Mouse (Mus musculus) layer of hippocampus, adult 8-10 months (tissue): ENCODE measurements around the gene Hoxc5. TPM values are rescaled to one million over a fixed set of nuclear protein-coding genes. Genes with fewer than 3 reads are reported as not detected.

Experiments used
- DNase-seq, 2 experiments: peaks; one replicate each; pipeline ENCODE4 v3.0.0; 2022; ENCODE audit warnings: low spot score in 2 of 2
- total RNA-seq, 4 experiments: library from RNA; stranded (reverse); gene quantifications; 2 replicates each; pipeline ENCODE4 v1.2.4; 2022

Hoxc5 gene
- not detected for total RNA-seq

DNA sequence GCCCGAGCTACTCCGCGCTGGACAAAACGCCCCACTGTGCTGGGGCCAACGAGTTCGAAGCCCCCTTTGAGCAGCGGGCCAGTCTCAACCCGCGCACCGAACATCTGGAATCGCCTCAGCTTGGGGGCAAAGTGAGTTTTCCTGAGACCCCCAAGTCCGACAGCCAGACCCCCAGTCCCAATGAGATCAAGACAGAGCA is at the start of gene Hoxc5:
TSS of gene Hoxc5 (plus strand) at position 132 of the 199 bp plus-strand sequence.
- DNase-seq = no peak

GRCm38 (mm10) chr15:102917972-102918572 is 49.2 kb upstream of the Hoxc5 start:
- DNase-seq = no peak

- DNase-seq = no peak
Observed at GRCm38 (mm10) chr15:102918611-102919265, 48.5 kb upstream of the Hoxc5 start.

GRCm38 (mm10) chr15:102919336-102920180 is 47.7 kb upstream of the Hoxc5 start:
- DNase-seq = no peak

DNA sequence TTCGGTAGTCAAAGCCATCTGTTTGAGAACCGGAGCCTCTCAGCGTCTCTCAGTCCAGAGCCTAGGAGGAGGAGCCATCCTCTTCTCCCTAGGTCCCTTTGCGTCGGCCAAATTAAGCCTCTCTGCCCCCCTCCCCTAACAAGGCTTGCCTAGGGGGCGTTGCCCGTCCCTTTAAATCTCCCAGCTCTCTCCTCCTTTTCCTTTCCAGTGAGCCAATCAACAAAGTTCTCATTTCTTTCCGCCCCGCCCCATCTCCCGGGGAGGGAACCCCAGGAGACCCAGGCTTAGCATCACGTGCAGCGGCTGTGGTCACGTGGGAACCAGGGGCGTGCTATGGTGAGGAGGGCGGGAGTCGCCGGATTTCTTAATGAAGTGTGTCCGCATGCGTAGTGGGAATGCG is 46.6 kb upstream of the Hoxc5 start:
- no peak for DNase-seq

- no peak for DNase-seq
Observed at GRCm38 (mm10) chr15:102921053-102922011, 45.9 kb upstream of the Hoxc5 start, which contains the start of gene Hoxc13. Hoxc13 (plus strand) TSS chr15:102921103.

DNA sequence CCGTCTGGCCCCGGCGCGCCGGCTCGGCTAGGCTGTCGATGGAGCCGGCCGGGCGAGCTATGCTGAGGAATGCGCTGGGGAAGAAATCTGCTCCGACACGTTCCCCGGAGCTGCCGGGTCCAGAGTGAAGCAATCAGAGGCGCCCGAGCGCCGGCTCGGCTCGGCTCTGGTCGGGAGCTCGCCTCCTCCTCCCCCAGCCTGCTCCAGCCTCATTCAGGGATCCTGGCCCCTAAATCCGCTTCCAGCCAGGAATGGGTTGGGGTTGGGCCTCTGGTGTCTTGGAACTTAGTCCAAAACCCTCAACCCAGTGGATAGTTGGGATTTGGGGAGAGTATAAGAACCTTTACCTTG is 45.3 kb upstream of the Hoxc5 start:
- no peak for DNase-seq

DNA sequence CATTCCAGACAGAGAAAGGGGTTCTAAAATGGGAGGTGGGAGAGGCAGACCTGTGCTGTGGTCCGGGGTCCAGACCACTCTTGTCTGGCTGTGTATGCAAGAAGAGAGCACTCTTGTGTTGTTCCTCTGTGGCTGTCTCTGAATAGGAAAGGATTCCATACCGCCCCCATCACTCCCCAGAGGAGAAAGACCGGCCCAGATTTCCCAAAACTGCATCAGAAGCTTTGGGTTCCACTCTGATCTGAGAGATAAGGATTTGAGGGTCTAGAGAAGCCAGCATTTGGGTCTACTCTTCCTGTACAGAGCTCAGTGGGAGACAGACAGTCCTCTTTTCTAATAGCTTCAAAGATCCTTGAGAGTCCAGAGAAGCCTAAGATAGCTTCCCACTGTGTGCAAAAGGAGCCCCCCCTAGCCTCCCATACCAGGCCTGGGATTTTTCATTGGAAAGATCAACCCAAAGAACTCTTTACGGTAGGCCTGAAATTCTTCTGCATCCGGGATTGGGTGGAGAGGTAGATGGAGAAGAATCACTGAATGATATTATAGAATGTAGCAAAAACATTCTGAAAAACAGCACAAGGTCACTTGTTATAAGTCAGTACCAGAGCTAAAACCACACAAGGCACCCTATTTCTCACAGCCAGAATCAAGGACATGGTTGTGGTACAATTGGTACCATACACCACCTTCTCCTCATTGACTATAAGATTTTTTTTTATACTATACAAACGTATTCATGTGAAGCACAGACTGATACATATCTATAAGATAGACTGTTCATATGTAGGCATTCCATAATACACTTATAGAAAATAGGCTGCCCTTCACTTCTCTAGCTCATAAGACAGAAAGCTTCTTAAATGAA is 44.4 kb upstream of the Hoxc5 start:
- no peak for DNase-seq

- DNase-seq = no peak
Observed at GRCm38 (mm10) chr15:102927032-102927645, 40.1 kb upstream of the Hoxc5 start.

DNA sequence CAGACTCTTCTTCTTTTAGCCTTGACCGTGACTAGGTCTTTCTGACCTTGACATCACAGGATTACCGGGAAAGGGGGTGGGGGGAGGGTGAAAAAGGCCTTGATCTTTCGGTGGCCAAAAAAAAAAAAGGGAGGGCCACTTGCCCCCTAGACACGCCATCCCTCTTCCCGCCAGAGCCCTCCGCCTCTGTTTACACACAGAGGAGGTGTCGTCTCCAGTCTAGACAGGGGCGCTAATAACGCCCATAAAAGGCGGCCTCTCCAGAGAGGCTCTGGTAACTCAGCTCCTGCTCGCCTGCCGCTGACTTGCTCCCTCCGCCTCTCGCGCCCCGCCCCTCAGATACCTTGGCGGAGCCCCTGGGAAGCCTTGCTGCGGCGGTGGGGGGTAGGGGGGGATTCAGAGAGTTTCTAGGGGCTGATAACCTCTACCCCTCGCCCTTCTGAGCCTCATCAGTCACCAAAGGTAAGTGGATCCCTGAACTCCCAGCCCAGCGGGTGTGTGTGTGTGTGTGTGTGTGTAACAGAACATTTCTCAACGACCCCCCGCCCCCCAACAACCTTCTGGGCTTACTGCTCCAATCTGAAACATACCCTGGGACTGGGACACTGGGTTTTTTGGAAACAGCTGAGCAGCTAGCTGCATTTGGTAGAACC is 35.4 kb upstream of the Hoxc5 start:
- DNase-seq = no peak

GRCm38 (mm10) chr15:102934438-102934837 is 32.8 kb upstream of the Hoxc5 start:
- no peak for DNase-seq

GRCm38 (mm10) chr15:102934897-102935296 is 32.3 kb upstream of the Hoxc5 start:
- DNase-seq = no peak

DNA sequence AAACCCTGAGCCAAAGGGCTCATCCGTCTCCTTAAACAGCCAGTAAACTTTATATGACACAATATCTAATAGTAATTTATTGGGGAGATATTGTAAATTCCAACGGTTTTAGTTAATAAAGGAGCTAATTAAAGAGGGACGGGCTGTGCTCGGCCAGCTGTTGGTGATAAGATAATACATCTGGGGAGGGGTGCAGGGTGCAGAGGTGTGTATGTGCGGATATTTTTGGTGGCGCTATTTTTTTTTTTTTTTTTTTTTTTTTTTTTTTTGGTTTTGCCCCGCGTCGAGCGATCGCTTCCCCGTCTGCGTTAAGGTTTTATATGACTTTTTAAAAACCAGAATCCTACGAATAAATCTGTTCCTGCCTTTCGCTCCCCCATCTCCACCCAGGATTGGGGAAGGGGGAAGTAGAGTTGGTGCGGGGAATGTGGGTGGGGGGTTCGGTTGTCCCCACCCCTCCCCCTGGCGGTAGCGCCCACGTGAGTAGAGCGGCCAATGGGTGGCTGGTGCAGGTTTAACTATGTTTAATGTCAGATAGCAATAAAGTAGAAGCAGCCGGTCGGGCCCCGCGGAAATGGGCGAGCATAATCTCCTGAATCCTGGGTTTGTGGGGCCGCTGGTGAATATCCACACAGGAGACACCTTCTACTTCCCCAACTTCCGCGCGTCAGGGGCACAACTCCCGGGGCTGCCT is 30.8 kb upstream of the Hoxc5 start, which contains the start of gene Hoxc12:
TSS of gene Hoxc12 (plus strand) at position 479 of the 694 bp plus-strand sequence.
- DNase-seq = no peak

GRCm38 (mm10) chr15:102937036-102937666 is 30.1 kb upstream of the Hoxc5 start:
- DNase-seq = no peak

GRCm38 (mm10) chr15:102939256-102940155 is 27.7 kb upstream of the Hoxc5 start:
- DNase-seq = no peak

DNA sequence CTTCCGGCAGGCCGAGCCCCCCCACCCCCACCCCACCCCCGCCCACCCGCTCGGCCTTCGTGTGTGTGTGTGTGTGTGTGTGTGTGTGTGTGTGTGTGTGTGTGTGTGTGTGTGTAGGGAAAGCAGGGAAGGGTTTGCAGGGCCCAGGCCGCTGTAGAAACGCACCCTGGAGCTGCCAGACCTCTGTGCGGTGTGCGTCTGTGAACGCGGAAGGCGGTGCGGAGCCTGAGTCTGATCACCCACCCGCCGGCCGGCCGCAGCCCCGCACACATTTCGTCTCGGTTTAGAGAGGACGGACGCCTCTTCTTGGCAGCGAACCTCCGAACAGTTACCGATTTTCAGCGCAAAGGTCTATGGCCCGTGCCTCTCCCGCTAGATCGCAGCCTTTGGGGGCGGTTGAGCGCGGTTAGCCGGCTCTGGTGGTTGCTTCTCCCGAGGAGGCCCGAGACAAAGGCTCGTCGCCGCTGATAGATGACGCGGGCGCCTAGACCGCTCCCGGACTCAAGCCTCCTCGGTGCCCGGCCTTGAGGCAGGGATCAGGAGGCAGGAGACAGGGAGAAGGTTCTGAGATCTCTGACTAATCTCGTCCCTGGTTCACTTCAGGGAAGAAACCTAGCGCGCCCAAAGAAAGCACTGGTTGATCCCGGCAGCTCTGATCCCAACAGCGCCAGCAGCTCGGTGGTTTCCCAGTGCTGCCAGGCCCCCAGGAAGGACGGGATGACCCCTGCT is 24.3 kb upstream of the Hoxc5 start:
- no peak for DNase-seq

DNA sequence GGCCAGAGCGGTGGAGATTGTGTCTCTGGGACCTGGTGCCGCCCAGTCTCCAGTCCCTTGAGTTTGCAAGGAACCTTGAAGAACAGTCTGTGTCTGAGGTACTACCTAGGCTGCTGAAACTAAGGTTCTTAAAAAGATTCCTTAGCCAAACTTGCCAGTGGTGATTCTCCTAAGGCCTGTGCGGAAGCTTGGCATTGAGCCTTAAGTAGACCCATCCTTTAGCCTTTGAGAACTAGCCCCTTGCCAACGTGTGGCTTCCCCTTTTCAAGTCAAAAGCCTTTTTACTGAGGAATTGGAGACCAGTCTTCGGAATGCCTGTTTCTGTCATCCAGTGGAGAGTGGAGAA is 23.8 kb upstream of the Hoxc5 start:
- DNase-seq = no peak
